Mouse (Mus musculus): ENCODE measurements around the gene Plpp4. TPM values are rescaled to one million over a fixed set of nuclear protein-coding genes. Genes with fewer than 3 reads are reported as not detected.

Gene Plpp4
- total and polyA plus RNA-seq, 3 experiments: not detected

- in situ Hi-C loops (cut with MboI; ENCODE audit: low pct_ligation_motif_present, low pct_unique_long_range_greater_than_20kb, low sequenced_read_pairs) (loop anchor here (25.0 kb wide), 1 partner anchor 452 kb away; no protein-coding TSS in a partner anchor), dilution Hi-C loops (cut with MboI; ENCODE audit: extremely low pct_ligation_motif_present, extremely low pct_unique_long_range_greater_than_20kb, low sequenced_read_pairs) (no loop called here)
- no peaks in the 10 kb centered on the region for H3K9me3 ChIP-seq (replicated peaks; ENCODE audit: low read length)
- H3K4me2 ChIP-seq (ENCODE audit: insufficient read depth, low read depth, poor library complexity, severe bottlenecking): no peak overlapping the region
- no peaks in the 10 kb centered on the region for H3K4me1 ChIP-seq (ENCODE audit: control insufficient read depth in 1 of 2, insufficient read depth in 2 of 2)
- no peak overlapping the region for H3K9ac ChIP-seq (ENCODE audit: insufficient read depth, low read depth)
- no peaks in the 10 kb centered on the region for H3K79me2 ChIP-seq (replicated peaks; ENCODE audit: control insufficient read depth, extremely low read depth, insufficient read depth, poor library complexity, severe bottlenecking)
- H3K4me3 ChIP-seq (replicated peaks in 1 of 3; ENCODE audit: low read depth in 2 of 3, low read length in 2 of 3, poor library complexity in 1 of 3): no peak overlapping the region
- H3K27me3 ChIP-seq (replicated peaks): peaks cover 79% of the 10 kb centered on the region
- TF ChIP-seq NELFE (IDR thresholded peaks at IDR 0.05; ENCODE audit: low read depth, low read length): no peak
- no peak for TF ChIP-seq GABPA (IDR thresholded peaks at IDR 0.05; ENCODE audit: insufficient replicate concordance, low read depth, low read length)
- TF ChIP-seq RCOR1 (conservative IDR thresholded peaks at IDR 0.05; ENCODE audit: low read depth, low read length): no peak
- no peak for TF ChIP-seq POLR2A (IDR thresholded peaks at IDR 0.05; ENCODE audit: low read depth, low read length)
- TF ChIP-seq USF2 (conservative IDR thresholded peaks at IDR 0.05; ENCODE audit: low read depth, low read length): no peak
- no peaks in the 10 kb centered on the region for H3K36me3 ChIP-seq (replicated peaks in 1 of 2; ENCODE audit: control insufficient read depth in 1 of 2, insufficient read depth in 1 of 2, low read length in 1 of 2)
- H3K27ac ChIP-seq (ENCODE audit: insufficient read depth, low read depth): no peak overlapping the region
- DNase-seq (ENCODE audit: extremely low read depth): no peak
Observed at GRCm38 (mm10) chr7:129313969-129314368, 57.1 kb downstream of the Plpp4 start.

GRCm38 (mm10) chr7:129340096-129340495, 83.3 kb downstream of the Plpp4 start:
- no peaks in the 10 kb centered on the region for H3K79me2 ChIP-seq (replicated peaks; ENCODE audit: control insufficient read depth, extremely low read depth, insufficient read depth, poor library complexity, severe bottlenecking)
- in situ Hi-C loops (cut with MboI; ENCODE audit: low pct_ligation_motif_present, low pct_unique_long_range_greater_than_20kb, low sequenced_read_pairs): no loop called here
- H3K4me2 ChIP-seq (ENCODE audit: insufficient read depth, low read depth, poor library complexity, severe bottlenecking): no peak overlapping the region
- peaks cover 52% of the 10 kb centered on the region for H3K27me3 ChIP-seq (replicated peaks)
- H3K4me3 ChIP-seq (replicated peaks in 1 of 3; ENCODE audit: low read depth in 2 of 3, low read length in 2 of 3, poor library complexity in 1 of 3): no peak overlapping the region
- no peak overlapping the region for H3K9ac ChIP-seq (ENCODE audit: insufficient read depth, low read depth)
- no peaks in the 10 kb centered on the region for H3K9me3 ChIP-seq (replicated peaks; ENCODE audit: low read length)
- H3K4me1 ChIP-seq (ENCODE audit: control insufficient read depth in 1 of 2, insufficient read depth in 2 of 2): peaks cover 0 to 4% of the 10 kb centered on the region in 2 experiments; a peak in 1 of 4 replicates
- no peak for DNase-seq (ENCODE audit: extremely low read depth)
- dilution Hi-C loops (cut with MboI; ENCODE audit: extremely low pct_ligation_motif_present, extremely low pct_unique_long_range_greater_than_20kb, low sequenced_read_pairs): no loop called here
- no peak overlapping the region for H3K27ac ChIP-seq (ENCODE audit: insufficient read depth, low read depth)
- no peaks in the 10 kb centered on the region for H3K36me3 ChIP-seq (replicated peaks in 1 of 2; ENCODE audit: control insufficient read depth in 1 of 2, insufficient read depth in 1 of 2, low read length in 1 of 2)
- TF ChIP-seq UBTF (IDR thresholded peaks at IDR 0.05; ENCODE audit: low read depth, low read length): no peak
- no peak for TF ChIP-seq BHLHE40 (IDR thresholded peaks at IDR 0.05; ENCODE audit: low read depth, low read length)
- TF ChIP-seq EP300 (IDR thresholded peaks at IDR 0.05; ENCODE audit: low read length): no peak
- no peak for TF ChIP-seq CHD2 (IDR thresholded peaks at IDR 0.05; ENCODE audit: low read length)
- no peak for TF ChIP-seq TBP (conservative IDR thresholded peaks at IDR 0.05; ENCODE audit: low read depth, low read length)
- TF ChIP-seq USF1 (IDR thresholded peaks at IDR 0.05; ENCODE audit: low read depth, low read length): no peak
- TF ChIP-seq MAZ (IDR thresholded peaks at IDR 0.05; ENCODE audit: low read depth, low read length): no peak
- no peak for TF ChIP-seq ZMIZ1 (IDR thresholded peaks at IDR 0.05; ENCODE audit: low read depth, low read length)
- no peak for TF ChIP-seq RAD21 (IDR thresholded peaks at IDR 0.05; ENCODE audit: low read depth, low read length)
- no peak for TF ChIP-seq ZKSCAN1 (IDR thresholded peaks at IDR 0.05; ENCODE audit: borderline replicate concordance, low read depth, low read length)
- TF ChIP-seq POLR2A (IDR thresholded peaks at IDR 0.05; ENCODE audit: low read depth, low read length): no peak
- no peak for TF ChIP-seq SIN3A (IDR thresholded peaks at IDR 0.05; ENCODE audit: low read length)
- TF ChIP-seq USF2 (conservative IDR thresholded peaks at IDR 0.05; ENCODE audit: low read depth, low read length): no peak
- TF ChIP-seq ETS1 (conservative IDR thresholded peaks at IDR 0.05; ENCODE audit: low read depth, low read length): no peak
- no peak for TF ChIP-seq MAFK (IDR thresholded peaks at IDR 0.05; ENCODE audit: insufficient replicate concordance, low read length)
- no peak for TF ChIP-seq CTCF (conservative IDR thresholded peaks at IDR 0.05 in 1 of 2, IDR thresholded peaks at IDR 0.05 in 1 of 2; ENCODE audit: low read depth in 2 of 2, low read length in 2 of 2)
- no peak for TF ChIP-seq E2F4 (IDR thresholded peaks at IDR 0.05; ENCODE audit: insufficient replicate concordance, low read depth, low read length)
- no peak for TF ChIP-seq MYC (IDR thresholded peaks at IDR 0.05; ENCODE audit: low read depth, low read length)
- no peak for TF ChIP-seq SMC3 (IDR thresholded peaks at IDR 0.05; ENCODE audit: low read depth, low read length)
